In the genomic region with DNA sequence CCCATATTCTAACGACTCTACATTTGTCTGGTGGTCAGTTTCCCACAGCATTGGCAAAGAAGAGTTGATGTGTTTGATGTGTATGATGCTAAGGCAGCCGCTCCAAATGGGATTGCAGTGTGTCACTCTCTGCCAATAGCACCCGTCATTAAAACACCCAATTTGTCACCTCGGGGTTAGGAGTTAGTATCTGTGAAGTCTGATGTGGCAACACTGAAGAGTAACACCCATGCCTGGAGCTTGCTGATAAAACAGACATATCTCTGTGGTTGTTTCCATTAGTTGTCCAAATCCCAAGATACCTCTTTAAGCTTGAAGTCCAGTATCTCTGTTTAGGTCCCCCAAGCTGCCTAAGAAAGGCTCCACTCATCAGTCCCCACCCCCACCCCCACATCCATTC, we compare ENCODE assay signal across 29 mouse cellular contexts.
DNase-seq lines count a peak whose midpoint lies in the region; ATAC-seq lines count a peak whose summit lies in the region.
"Had no signal": no experiment of that assay in that cellular context is flagged by ENCODE, and none has a peak within 500 bp of the region (broad histone marks: within the 10 kb centered on the region; RNA-seq: fewer than 3 reads in every experiment).

No protein-coding gene starts in this region.

- no peak overlapping the region for H3K9ac ChIP-seq in heart, embryonic 12.5 days
- no peak overlapping the region for H3K9ac ChIP-seq in liver, embryonic 12.5 days
- H3K9ac ChIP-seq in liver, embryonic 15.5 days = no peak overlapping the region
- H3K9ac ChIP-seq: embryonic facial prominence, embryonic 12.5 days; embryonic facial prominence, embryonic 15.5 days; forebrain, embryonic 12.5 days; heart, embryonic 15.5 days; hindbrain, embryonic 13.5 days had no signal

- WGBS in heart, embryonic 12.5 days = 59% methylated on average over 4 of the region's 4 CpGs
- 49% methylated on average over 4 of the region's 4 CpGs for WGBS in liver, embryonic 12.5 days (ENCODE audit: insufficient replicate concordance)
- 37% methylated on average over 4 of the region's 4 CpGs for WGBS in liver, embryonic 15.5 days (ENCODE audit: insufficient replicate concordance)
- 66% methylated on average over 4 of the region's 4 CpGs for WGBS in heart, embryonic 10.5 days

- DNase-seq in heart, adult 11 months = peak; percentile 28
- DNase-seq in ovary, postnatal 36 days (ENCODE audit: low spot score) = no peak
- no peak for DNase-seq in heart, embryonic 10.5 days (ENCODE audit: low spot score)
- no peak for DNase-seq in frontal cortex, adult 2 months (ENCODE audit: extremely low spot score in 1 of 2, low spot score in 1 of 2)
- DNase-seq: adrenal gland, postnatal 10 days; B cell, adult 2 months; cerebellum, adult 11 months; cerebellum, adult 2 months; cerebellum, adult 9-11 months; cerebellum, postnatal 25 days; gastrocnemius, postnatal 25 days; heart, adult 2 months; heart, postnatal 10 days; heart, postnatal 36 days had no signal

- no peaks in the 10 kb centered on the region for H3K27me3 ChIP-seq in heart, embryonic 12.5 days (replicated peaks)
- no peaks in the 10 kb centered on the region for H3K27me3 ChIP-seq in liver, embryonic 12.5 days (replicated peaks)
- H3K27me3 ChIP-seq in liver, embryonic 15.5 days = no peaks in the 10 kb centered on the region
- no peaks in the 10 kb centered on the region for H3K27me3 ChIP-seq in heart, embryonic 10.5 days (ENCODE audit: insufficient read depth, poor library complexity, severe bottlenecking)
- H3K27me3 ChIP-seq: embryonic facial prominence, embryonic 12.5 days; embryonic facial prominence, embryonic 15.5 days; forebrain, embryonic 12.5 days; heart, embryonic 15.5 days; hindbrain, embryonic 13.5 days; Patski had no signal

- no peak for ATAC-seq in heart, embryonic 12.5 days (ENCODE audit: insufficient number of reproducible peaks, low FRiP score)
- ATAC-seq in liver, embryonic 12.5 days = peak; percentile 76
- peak; percentile 72 for ATAC-seq in liver, embryonic 15.5 days (ENCODE audit: insufficient read depth)
- ATAC-seq in megakaryocyte progenitor cell, adult 5-6 weeks (replicated peaks; ENCODE audit: poor library complexity) = 0 out of 2 replicates have a peak, but pooled peaks have one; percentile 29
- ATAC-seq: forebrain, embryonic 16.5 days; hindbrain, embryonic 16.5 days; Patski had no signal

- no peak overlapping the region for H3K4me3 ChIP-seq in heart, embryonic 12.5 days
- H3K4me3 ChIP-seq in liver, embryonic 12.5 days = no peak overlapping the region
- no peak overlapping the region for H3K4me3 ChIP-seq in liver, embryonic 15.5 days (replicated peaks)
- H3K4me3 ChIP-seq in heart, embryonic 10.5 days = no peak overlapping the region
- H3K4me3 ChIP-seq: embryonic facial prominence, embryonic 12.5 days; embryonic facial prominence, embryonic 15.5 days; forebrain, embryonic 12.5 days; heart, adult 2 months; heart, embryonic 15.5 days; hindbrain, embryonic 10.5 days; hindbrain, embryonic 13.5 days had no signal

- H3K36me3 ChIP-seq in heart, embryonic 12.5 days = no peaks in the 10 kb centered on the region
- no peaks in the 10 kb centered on the region for H3K36me3 ChIP-seq in liver, embryonic 12.5 days
- no peaks in the 10 kb centered on the region for H3K36me3 ChIP-seq in liver, embryonic 15.5 days (replicated peaks)
- H3K36me3 ChIP-seq in heart, embryonic 10.5 days = no peaks in the 10 kb centered on the region
- H3K36me3 ChIP-seq: embryonic facial prominence, embryonic 12.5 days; embryonic facial prominence, embryonic 15.5 days; forebrain, embryonic 12.5 days; G1E; heart, embryonic 15.5 days; hindbrain, embryonic 10.5 days; hindbrain, embryonic 13.5 days had no signal

- H3K4me2 ChIP-seq in heart, embryonic 12.5 days = no peak overlapping the region
- H3K4me2 ChIP-seq in liver, embryonic 12.5 days = no peak overlapping the region
- H3K4me2 ChIP-seq in liver, embryonic 15.5 days = no peak overlapping the region
- H3K4me2 ChIP-seq: embryonic facial prominence, embryonic 12.5 days; embryonic facial prominence, embryonic 15.5 days; forebrain, embryonic 12.5 days; heart, embryonic 11.5 days; heart, embryonic 15.5 days; hindbrain, embryonic 13.5 days had no signal

- H3K4me1 ChIP-seq in heart, embryonic 12.5 days (replicated peaks) = peaks cover 13% of the 10 kb centered on the region
- H3K4me1 ChIP-seq in liver, embryonic 12.5 days = no peaks in the 10 kb centered on the region
- H3K4me1 ChIP-seq in liver, embryonic 15.5 days (replicated peaks) = 0 out of 2 replicates have a peak, but pooled peaks cover 3% of the 10 kb centered on the region
- peaks cover 4% of the 10 kb centered on the region; the same call in 1 of the 2 replicates for H3K4me1 ChIP-seq in heart, embryonic 10.5 days
- H3K4me1 ChIP-seq: embryonic facial prominence, embryonic 12.5 days; hindbrain, embryonic 10.5 days had no signal

- H3K27ac ChIP-seq in heart, embryonic 12.5 days (ENCODE audit: poor library complexity, severe bottlenecking) = no peak overlapping the region
- H3K27ac ChIP-seq in liver, embryonic 12.5 days = no peak overlapping the region
- no peak overlapping the region for H3K27ac ChIP-seq in liver, embryonic 15.5 days (replicated peaks)
- H3K27ac ChIP-seq in heart, embryonic 10.5 days = no peak overlapping the region
- H3K27ac ChIP-seq: embryonic facial prominence, embryonic 12.5 days; embryonic facial prominence, embryonic 15.5 days; forebrain, embryonic 12.5 days; heart, adult 2 months; heart, embryonic 15.5 days; hindbrain, embryonic 10.5 days; hindbrain, embryonic 13.5 days had no signal

- H3K9me3 ChIP-seq in heart, embryonic 12.5 days (replicated peaks) = no peaks in the 10 kb centered on the region
- H3K9me3 ChIP-seq in liver, embryonic 12.5 days (replicated peaks) = no peaks in the 10 kb centered on the region
- no peaks in the 10 kb centered on the region for H3K9me3 ChIP-seq in liver, embryonic 15.5 days (replicated peaks)
- no peaks in the 10 kb centered on the region for H3K9me3 ChIP-seq in heart, embryonic 10.5 days
- H3K9me3 ChIP-seq: embryonic facial prominence, embryonic 12.5 days; embryonic facial prominence, embryonic 15.5 days; forebrain, embryonic 12.5 days; heart, embryonic 15.5 days; hindbrain, embryonic 10.5 days; hindbrain, embryonic 13.5 days had no signal
